Comparison of ENCODE assay signal across 18 mouse cellular contexts in the genomic region with DNA sequence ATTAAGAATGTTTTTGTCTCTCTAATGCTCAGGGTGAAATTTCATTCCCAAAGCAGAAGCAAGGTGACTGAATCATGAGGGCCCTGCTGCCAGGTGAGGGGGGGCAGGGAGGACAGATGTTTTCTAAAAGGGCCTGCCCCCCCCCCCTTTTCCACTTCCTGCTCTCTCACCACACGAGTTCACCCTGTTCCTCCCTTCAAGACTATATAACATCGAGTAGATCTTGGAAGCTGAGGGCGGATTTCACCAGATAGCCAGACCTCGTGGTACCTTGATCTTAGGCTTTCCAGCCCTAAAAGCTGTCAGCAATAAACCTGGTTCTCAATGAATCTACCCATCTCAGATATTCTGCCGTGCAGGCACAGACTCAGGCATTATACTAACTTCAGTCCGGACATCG. TPM values are rescaled to one million over a fixed set of nuclear protein-coding genes. Genes with fewer than 3 reads are reported as not detected.
"Had no signal": no experiment of that assay in that cellular context is flagged by ENCODE, and none has a peak within 500 bp of the region (broad histone marks: within the 10 kb centered on the region; RNA-seq: fewer than 3 reads in every experiment).

No protein-coding gene starts in this region.

- H3K36me3 ChIP-seq: limb, embryonic 12.5 days; lung, embryonic 15.5 days; midbrain, embryonic 12.5 days had no signal

- H3K4me2 ChIP-seq: limb, embryonic 12.5 days; lung, embryonic 15.5 days; midbrain, embryonic 12.5 days had no signal

- DNase-seq: kidney, adult 18-20 months; kidney, postnatal 10 days; kidney, postnatal 4 days; liver; lung, postnatal 14 days; right cerebral cortex, postnatal 14 days had no signal

- H3K4me3 ChIP-seq: layer of hippocampus, adult 2 months; limb, embryonic 12.5 days; lung, embryonic 15.5 days; megakaryocyte, embryonic 14.5 days; midbrain, embryonic 12.5 days had no signal

- H3K27ac ChIP-seq: layer of hippocampus, adult 2 months; limb, embryonic 12.5 days; lung, embryonic 15.5 days; macrophage; midbrain, embryonic 12.5 days; stomach, postnatal 0 days had no signal

- H3K27me3 ChIP-seq: limb, embryonic 12.5 days; lung, embryonic 15.5 days; midbrain, embryonic 12.5 days had no signal

- H3K9me3 ChIP-seq: lung, embryonic 15.5 days; midbrain, embryonic 12.5 days had no signal

- H3K4me1 ChIP-seq: lung, embryonic 15.5 days; midbrain, embryonic 12.5 days had no signal

- H3K9ac ChIP-seq: limb, embryonic 12.5 days; lung, embryonic 15.5 days; midbrain, embryonic 12.5 days had no signal

- ATAC-seq: midbrain, embryonic 16.5 days had no signal

RNA-seq across cellular contexts. Expression of a gene that starts 32.3 kb away (rescaled TPM):
- total RNA-seq: layer of hippocampus, adult 2 months; left cerebral cortex, postnatal 36 days had no signal
- polyA plus RNA-seq: kidney, embryonic 14.5 days; limb, embryonic 12.5 days; macrophage; midbrain, embryonic 12.5 days; midbrain, embryonic 16.5 days; neural tube, embryonic 14.5 days; small intestine, adult 2 months had no signal
